Mouse (Mus musculus) ES-Bruce4 (cell line): ENCODE measurements around the gene Polr1b. TPM values are rescaled to one million over a fixed set of nuclear protein-coding genes. Genes with fewer than 3 reads are reported as not detected.

ENCODE experiments used
- H3K27ac ChIP-seq: 2 replicates; pipeline ENCODE4 v1.5.1; 2012; ENCODE audit warnings: low read length, inconsistent platforms; ENCODE audit not compliant: insufficient read depth
- H3K27me3 ChIP-seq: 2 replicates; pipeline ENCODE4 v1.6.1; 2012; ENCODE audit warnings: mild to moderate bottlenecking, low read length, inconsistent platforms; ENCODE audit not compliant: control insufficient read depth, poor library complexity, insufficient read depth, severe bottlenecking
- H3K36me3 ChIP-seq: 2 replicates; pipeline ENCODE4 v1.6.1; 2012; ENCODE audit warnings: inconsistent platforms, mild to moderate bottlenecking, low read length, moderate library complexity; ENCODE audit not compliant: control insufficient read depth, poor library complexity, insufficient read depth, severe bottlenecking
- H3K4me1 ChIP-seq: one replicate; pipeline ENCODE4 v1.8.1; 2011; ENCODE audit warnings: low read length; ENCODE audit not compliant: control insufficient read depth, insufficient read depth
- H3K4me3 ChIP-seq: 2 replicates; pipeline ENCODE4 v1.5.1; 2011; ENCODE audit warnings: low read depth, mild to moderate bottlenecking, low read length
- H3K9ac ChIP-seq: 2 replicates; pipeline ENCODE4 v1.6.1; 2012; ENCODE audit warnings: low read depth, mild to moderate bottlenecking, inconsistent platforms; ENCODE audit not compliant: poor library complexity, severe bottlenecking
- H3K9me3 ChIP-seq: replicated peaks from 2 replicates; pipeline ENCODE4 v1.6.1; 2012; ENCODE audit warnings: mild to moderate bottlenecking, low read length, inconsistent platforms; ENCODE audit not compliant: control insufficient read depth, poor library complexity, insufficient read depth, severe bottlenecking
- CTCF ChIP-seq: IDR thresholded peaks from one replicate; pipeline ENCODE4 v1.8.1; 2011; ENCODE audit warnings: low read depth, low read length
- EP300 ChIP-seq: IDR thresholded peaks from 2 replicates; pipeline ENCODE4 v1.6.1; 2011; ENCODE audit warnings: low read depth, low read length; ENCODE audit not compliant: insufficient read depth
- POLR2A ChIP-seq: IDR thresholded peaks from one replicate; pipeline ENCODE4 v1.8.1; 2011; ENCODE audit warnings: low read length; ENCODE audit not compliant: insufficient read depth
- polyA plus RNA-seq: library from polyadenylated mRNA; stranded (reverse); fragments of >200 nt; gene quantifications from 2 replicates; pipeline ENCODE4 v1.2.4, GENCODE M21; 2011; ENCODE audit warnings: low read depth; ENCODE audit not compliant: missing spikeins, insufficient read depth, insufficient read length

Polr1b gene
- polyA plus RNA-seq, 1 experiment, result 57.1 TPM

GRCm38 (mm10) chr2:129148836-129149235 is 48.0 kb downstream of the Polr1b start:
- Histone ChIP-seq H3K27me3 (no peaks in the 10 kb centered on the region), H3K4me1 (no peaks in the 10 kb centered on the region), H3K9me3 (no peaks in the 10 kb centered on the region), H3K9ac (no peak overlapping the region), H3K36me3 (no peaks in the 10 kb centered on the region), H3K4me3 (no peak overlapping the region), H3K27ac (no peak overlapping the region)
- TF ChIP-seq EP300 (no peak), POLR2A (no peak)

GRCm38 (mm10) chr2:129150386-129150785 is 49.6 kb downstream of the Polr1b start:
- Histone ChIP-seq H3K4me3 (no peak overlapping the region), H3K9ac (no peak overlapping the region), H3K27ac (no peak overlapping the region), H3K4me1 (no peaks in the 10 kb centered on the region), H3K9me3 (no peaks in the 10 kb centered on the region), H3K36me3 (no peaks in the 10 kb centered on the region), H3K27me3 (no peaks in the 10 kb centered on the region)
- no peak for TF ChIP-seq CTCF
- TF ChIP-seq POLR2A, result no peak

GRCm38 (mm10) chr2:129151111-129151510 is 50.3 kb downstream of the Polr1b start:
- TF ChIP-seq EP300 (no peak), CTCF (no peak), POLR2A (no peak)
- H3K27me3 ChIP-seq, result no peaks in the 10 kb centered on the region
- H3K36me3 ChIP-seq, result no peaks in the 10 kb centered on the region
- H3K9me3 ChIP-seq, result no peaks in the 10 kb centered on the region
- H3K27ac ChIP-seq, result no peak overlapping the region
- no peak overlapping the region for H3K4me3 ChIP-seq
- no peak overlapping the region for H3K9ac ChIP-seq
- no peaks in the 10 kb centered on the region for H3K4me1 ChIP-seq

GRCm38 (mm10) chr2:129152751-129153150 is 52.0 kb downstream of the Polr1b start:
- no peak overlapping the region for H3K27ac ChIP-seq
- no peaks in the 10 kb centered on the region for H3K9me3 ChIP-seq

GRCm38 (mm10) chr2:129164815-129165214 is 64.0 kb downstream of the Polr1b start:
- Histone ChIP-seq H3K9ac (no peak overlapping the region), H3K27me3 (no peaks in the 10 kb centered on the region), H3K4me3 (no peak overlapping the region), H3K36me3 (no peaks in the 10 kb centered on the region), H3K27ac (no peak overlapping the region), H3K9me3 (peaks cover 3% of the 10 kb centered on the region), H3K4me1 (peaks cover 4% of the 10 kb centered on the region)
- TF ChIP-seq EP300, result no peak
- TF ChIP-seq CTCF, result no peak
- TF ChIP-seq POLR2A, result no peak

More at GRCm38 (mm10) chr2:129152751-129153150, 52.0 kb downstream of the Polr1b start:
- H3K36me3 ChIP-seq, result no peaks in the 10 kb centered on the region
- no peaks in the 10 kb centered on the region for H3K27me3 ChIP-seq
- TF ChIP-seq POLR2A (no peak), EP300 (no peak), CTCF (no peak)
- H3K4me1 ChIP-seq, result no peaks in the 10 kb centered on the region
- H3K4me3 ChIP-seq, result no peak overlapping the region
- H3K9ac ChIP-seq, result no peak overlapping the region

GRCm38 (mm10) chr2:129166466-129167463 is 66.0 kb downstream of the Polr1b start:
- Histone ChIP-seq H3K27ac (peak overlapping the region; percentile 59), H3K4me1 (peaks cover 6% of the 10 kb centered on the region), H3K9ac (no peak overlapping the region), H3K9me3 (peaks cover 3% of the 10 kb centered on the region), H3K4me3 (no peak overlapping the region), H3K27me3 (no peaks in the 10 kb centered on the region), H3K36me3 (no peaks in the 10 kb centered on the region)
- TF ChIP-seq EP300 (0 out of 2 replicates have a peak, but pooled peaks have one; percentile 20), POLR2A (no peak)
